Mouse (Mus musculus) cerebellum, postnatal 14 days (tissue): ENCODE measurements at regions not wholly inside any gene's neighbourhood (a gene's known extent, or its start where the extent isn't known, plus 50 kb on each side); places are given as distances from the start of the nearest gene placed in this dataset.
A peak's percentile ranks its signal among the peaks of the same experiment; 100 is the strongest.

Experiments
- DNase-seq, 2 experiments: peaks; one replicate each; pipeline ENCODE4 v3.0.0; 2021; ENCODE audit warnings: mixed read lengths in 2 of 2

GRCm38 (mm10) chr3:121104571-121105407, 66.7 kb downstream of the Rwdd3 start:
- DNase-seq: peak; percentile 89 to 90

GRCm38 (mm10) chr3:121102871-121103270, 68.6 kb downstream of the Rwdd3 start:
- DNase-seq: no peak

GRCm38 (mm10) chr3:121102120-121102519, 69.4 kb downstream of the Rwdd3 start:
- DNase-seq: no peak

- DNase-seq: no peak
These were observed 71.2 kb downstream of the Rwdd3 start for GRCm38 (mm10) chr3:121100211-121100860.

- DNase-seq: peak; percentile 88 to 90
These were observed 78.0 kb downstream of the Rwdd3 start for GRCm38 (mm10) chr3:121093509-121093908.

- no peak for DNase-seq
These were observed 82.8 kb downstream of the Rwdd3 start for GRCm38 (mm10) chr3:121088724-121089123.

- DNase-seq: no peak
These were observed 102.8 kb downstream of the Rwdd3 start for GRCm38 (mm10) chr3:121068676-121069075.

GRCm38 (mm10) chr3:121035904-121036549, 135.5 kb downstream of the Rwdd3 start:
- no peak for DNase-seq

GRCm38 (mm10) chr3:121025546-121026157, 145.8 kb downstream of the Rwdd3 start:
- DNase-seq: peak in 1 of 2 experiments; percentile 11

GRCm38 (mm10) chr3:121024810-121025209, 146.7 kb downstream of the Rwdd3 start:
- DNase-seq: no peak

- no peak for DNase-seq
These were observed 150.2 kb downstream of the Rwdd3 start for GRCm38 (mm10) chr3:121021126-121021848.

GRCm38 (mm10) chr3:121009223-121009622, 162.3 kb downstream of the Rwdd3 start:
- DNase-seq: peak; percentile 14 to 24

GRCm38 (mm10) chr3:120983556-120984270, 187.8 kb downstream of the Rwdd3 start:
- DNase-seq: peak; percentile 56 to 62

- DNase-seq: peak in 1 of 2 experiments; percentile 14
These were observed 188.5 kb downstream of the Rwdd3 start for GRCm38 (mm10) chr3:120982795-120983555.

- peak in 1 of 2 experiments; percentile 8 for DNase-seq
These were observed 189.3 kb downstream of the Rwdd3 start for GRCm38 (mm10) chr3:120982218-120982617.

GRCm38 (mm10) chr3:120970746-120971466, 200.6 kb downstream of the Rwdd3 start:
- DNase-seq: peak in 1 of 2 experiments; percentile 40

GRCm38 (mm10) chr3:120946906-120947305, 224.6 kb downstream of the Rwdd3 start:
- peak; percentile 71 to 81 for DNase-seq

GRCm38 (mm10) chr3:120934401-120934800, 237.1 kb downstream of the Rwdd3 start:
- peak; percentile 33 to 63 for DNase-seq

- no peak for DNase-seq
These were observed 251.1 kb downstream of the Rwdd3 start for GRCm38 (mm10) chr3:120920351-120920750.

GRCm38 (mm10) chr3:120898931-120899330, 272.6 kb downstream of the Rwdd3 start:
- peak; percentile 78 to 81 for DNase-seq
